Mouse (Mus musculus): ENCODE results near the gene Rassf8. TPM values are rescaled to one million over a fixed set of nuclear protein-coding genes. Genes with fewer than 3 reads are reported as not detected.
A peak's percentile ranks its signal among the peaks of the same experiment; 100 is the strongest.

Rassf8 gene
- polyA plus RNA-seq, 1 experiment from 2014 or later = 4.7 TPM

DNA sequence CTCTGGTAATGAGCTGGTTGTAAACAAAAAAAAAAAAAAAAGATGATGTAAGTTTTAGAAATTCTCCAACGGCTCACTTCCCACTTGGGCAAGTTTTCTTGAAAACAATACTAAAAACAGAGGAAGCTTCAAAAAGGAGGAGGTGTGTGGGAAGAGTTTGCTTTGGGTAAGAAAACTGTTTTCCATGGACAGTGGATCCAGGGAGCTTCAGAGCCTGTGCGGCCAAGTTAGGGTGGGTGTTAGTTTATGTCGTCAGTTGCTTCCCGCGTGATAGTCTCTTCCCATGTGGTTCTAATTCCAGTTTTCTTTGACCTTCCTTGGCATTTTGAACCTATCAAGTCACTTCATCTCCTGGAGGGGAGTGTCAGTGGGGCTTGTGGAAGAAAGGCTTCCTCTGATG lies 21.1 kb downstream of the Rassf8 start:
- WGBS = 77% methylated on average over 5 of the region's 5 CpGs
- Histone ChIP-seq H3K27ac (no peak overlapping the region), H3K4me2 (replicated peaks) (no peak overlapping the region), H3K9me3 (no peaks in the 10 kb centered on the region), H3K4me3 (replicated peaks) (no peak overlapping the region), H3K27me3 (replicated peaks) (no peaks in the 10 kb centered on the region), H3K36me3 (no peaks in the 10 kb centered on the region), H3K9ac (no peak overlapping the region), H3K4me1 (replicated peaks) (0 out of 2 replicates have a peak, but pooled peaks cover 6% of the 10 kb centered on the region)
- no peak for ATAC-seq

DNA sequence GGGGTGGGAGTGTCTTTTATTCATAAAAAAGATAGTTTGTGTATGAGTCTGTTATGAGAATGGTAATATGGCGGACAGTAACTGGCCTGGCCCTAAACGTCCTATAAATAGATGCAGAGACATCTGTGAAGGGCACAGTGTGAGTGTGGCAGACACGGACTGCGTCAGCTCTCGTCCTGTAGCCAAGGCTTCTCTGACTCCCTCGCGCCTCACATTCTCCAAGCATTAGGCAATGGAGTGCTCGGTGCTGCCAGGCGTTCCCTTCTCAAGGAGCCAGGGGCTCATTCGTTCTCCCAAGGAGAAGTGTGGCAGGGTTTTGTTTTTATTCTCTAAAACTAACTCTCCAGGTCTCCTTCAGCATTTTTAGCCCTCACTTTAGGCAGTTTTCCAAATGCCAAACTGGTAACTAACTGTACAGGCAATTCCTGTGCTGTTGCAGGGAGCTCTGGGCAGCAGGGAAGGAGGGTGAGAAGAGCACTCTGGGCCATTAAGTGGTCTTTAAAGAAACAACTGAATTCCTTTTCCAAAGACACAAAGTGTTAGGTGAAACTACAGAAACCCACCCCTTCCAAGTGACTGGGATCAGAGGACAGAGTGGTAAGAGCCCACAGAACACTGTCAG lies 22.2 kb downstream of the Rassf8 start:
- Histone ChIP-seq H3K4me3 (replicated peaks) (no peak overlapping the region), H3K27ac (peak overlapping the region; percentile 9; the same call in 1 of the 2 replicates), H3K36me3 (no peaks in the 10 kb centered on the region), H3K4me2 (replicated peaks) (no peak overlapping the region), H3K4me1 (replicated peaks) (0 out of 2 replicates have a peak, but pooled peaks cover 6% of the 10 kb centered on the region), H3K9ac (no peak overlapping the region), H3K9me3 (no peaks in the 10 kb centered on the region), H3K27me3 (replicated peaks) (no peaks in the 10 kb centered on the region)
- ATAC-seq = peak; percentile 76
- WGBS = 40% methylated on average over 10 of the region's 10 CpGs

DNA sequence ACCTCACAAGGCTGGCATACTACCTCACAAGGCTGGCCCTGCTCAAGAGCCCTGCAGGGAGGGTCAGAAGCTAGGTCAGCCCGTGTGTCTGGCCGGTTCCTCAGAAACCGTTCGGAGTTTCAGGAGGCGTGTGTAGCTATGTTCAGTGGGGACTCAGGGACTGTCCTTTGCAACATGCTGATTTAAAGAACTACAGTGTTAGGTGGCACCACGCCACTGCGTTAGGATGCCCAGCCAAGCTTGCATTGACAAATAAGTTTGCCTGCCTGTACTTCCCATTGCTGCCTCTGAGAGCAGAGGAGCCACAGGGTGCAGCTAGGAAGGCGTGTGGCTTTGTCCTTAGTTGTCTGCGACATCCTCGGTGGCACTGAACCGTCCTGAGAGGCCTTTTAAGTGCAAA lies 23.3 kb downstream of the Rassf8 start:
- Histone ChIP-seq H3K9ac (no peak overlapping the region), H3K4me1 (replicated peaks) (0 out of 2 replicates have a peak, but pooled peaks cover 6% of the 10 kb centered on the region), H3K4me3 (replicated peaks) (no peak overlapping the region), H3K9me3 (no peaks in the 10 kb centered on the region), H3K27ac (no peak overlapping the region), H3K36me3 (no peaks in the 10 kb centered on the region), H3K27me3 (replicated peaks) (no peaks in the 10 kb centered on the region), H3K4me2 (replicated peaks) (no peak overlapping the region)
- 84% methylated on average over 11 of the region's 11 CpGs for WGBS
- 0 out of 2 replicates have a peak, but pooled peaks have one; percentile 37 for ATAC-seq

DNA sequence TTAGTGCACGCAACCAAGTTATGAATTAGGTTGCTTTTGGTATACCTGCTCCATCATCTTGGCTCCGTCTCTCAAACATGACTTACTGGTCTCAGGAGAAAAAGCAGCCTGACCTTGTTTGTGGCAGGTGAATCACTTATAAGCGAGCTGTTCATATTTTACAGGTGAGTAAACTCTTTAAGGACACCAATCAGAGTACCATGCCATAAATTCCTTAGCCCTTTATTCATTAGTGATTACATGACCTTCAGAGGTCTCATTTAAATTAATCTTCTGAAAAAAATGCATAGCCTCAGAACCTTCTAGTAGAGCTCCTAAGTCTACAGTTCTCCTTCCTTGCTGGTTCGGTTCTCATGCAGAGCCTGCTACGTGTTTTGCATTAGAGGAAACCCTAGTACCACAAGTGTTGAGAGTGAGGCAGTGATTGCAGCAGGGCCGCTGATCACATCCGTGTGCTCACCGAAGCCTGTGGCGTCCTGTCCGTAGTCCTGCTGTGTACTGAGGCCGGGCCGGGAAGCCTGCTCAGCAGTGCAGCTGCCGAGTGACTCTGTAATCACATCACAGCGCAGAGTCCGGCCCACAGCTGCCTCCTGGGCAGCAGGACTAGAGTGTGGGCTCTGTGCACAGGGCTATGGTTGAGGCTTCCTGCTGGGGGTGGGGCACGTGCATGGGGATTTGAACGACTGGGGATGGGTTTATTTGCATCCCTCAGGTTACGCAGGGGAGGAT lies 23.9 kb downstream of the Rassf8 start:
- Histone ChIP-seq H3K4me3 (replicated peaks) (no peak overlapping the region), H3K27ac (no peak overlapping the region), H3K27me3 (replicated peaks) (no peaks in the 10 kb centered on the region), H3K4me1 (replicated peaks) (0 out of 2 replicates have a peak, but pooled peaks cover 6% of the 10 kb centered on the region), H3K9me3 (no peaks in the 10 kb centered on the region), H3K9ac (no peak overlapping the region), H3K36me3 (no peaks in the 10 kb centered on the region), H3K4me2 (replicated peaks) (no peak overlapping the region; the same call in 1 of the 2 replicates)
- ATAC-seq = peak; percentile 59
- 45% methylated on average over 18 of the region's 18 CpGs for WGBS

DNA sequence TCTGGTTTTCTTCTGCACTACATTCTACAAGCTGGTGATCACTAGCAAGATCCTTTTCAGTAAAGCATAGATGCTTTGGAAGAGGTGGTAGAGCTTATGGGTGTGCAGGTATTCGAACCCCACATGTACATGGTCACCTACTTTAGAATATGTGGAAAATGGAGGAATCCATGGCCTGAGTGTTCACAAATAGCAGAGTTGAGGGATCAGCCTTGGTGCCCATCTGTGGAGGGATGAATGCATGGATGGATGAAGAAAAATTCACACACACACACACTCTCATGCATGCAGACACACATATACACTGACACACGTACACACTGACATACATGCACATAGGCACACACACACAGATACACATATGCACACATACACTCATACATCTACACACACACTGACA lies 27.9 kb downstream of the Rassf8 start:
- no peak overlapping the region for H3K9ac ChIP-seq
- H3K4me2 ChIP-seq (replicated peaks) = no peak overlapping the region
- no peak overlapping the region for H3K27ac ChIP-seq
- no peaks in the 10 kb centered on the region for H3K9me3 ChIP-seq
- H3K4me3 ChIP-seq (replicated peaks) = no peak overlapping the region
- WGBS = 96% methylated on average over 2 of the region's 2 CpGs
- 0 out of 2 replicates have a peak, but pooled peaks cover 4% of the 10 kb centered on the region for H3K4me1 ChIP-seq (replicated peaks)
- no peaks in the 10 kb centered on the region for H3K36me3 ChIP-seq
- no peak for ATAC-seq
- no peaks in the 10 kb centered on the region for H3K27me3 ChIP-seq (replicated peaks)

DNA sequence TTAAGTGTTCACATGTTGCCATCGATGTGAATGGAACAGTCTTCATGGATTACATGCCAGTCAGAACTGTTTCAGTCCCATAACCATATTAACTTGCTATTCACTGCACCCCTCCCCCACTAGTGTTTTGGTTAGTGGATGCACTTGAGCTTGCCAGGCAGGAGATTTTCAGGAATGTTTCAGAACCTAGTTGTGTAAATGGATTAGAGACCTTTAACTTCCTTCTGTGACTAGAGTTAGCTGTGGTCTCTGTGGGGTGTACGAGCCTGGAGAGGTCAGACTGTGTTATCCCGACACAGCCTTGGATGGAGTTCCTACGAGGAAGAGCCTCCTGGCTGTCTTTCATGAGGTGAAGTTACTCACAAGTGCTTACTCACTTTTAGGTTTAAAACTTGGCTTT lies 29.7 kb downstream of the Rassf8 start:
- no peak overlapping the region for H3K4me2 ChIP-seq (replicated peaks)
- H3K36me3 ChIP-seq = no peaks in the 10 kb centered on the region
- H3K9ac ChIP-seq = no peak overlapping the region
- H3K27me3 ChIP-seq (replicated peaks) = no peaks in the 10 kb centered on the region
- no peak overlapping the region for H3K27ac ChIP-seq
- H3K4me1 ChIP-seq (replicated peaks) = no peaks in the 10 kb centered on the region
- no peak for ATAC-seq
- WGBS = 82% methylated on average over 4 of the region's 4 CpGs
- H3K9me3 ChIP-seq = no peaks in the 10 kb centered on the region
- H3K4me3 ChIP-seq (replicated peaks) = no peak overlapping the region

DNA sequence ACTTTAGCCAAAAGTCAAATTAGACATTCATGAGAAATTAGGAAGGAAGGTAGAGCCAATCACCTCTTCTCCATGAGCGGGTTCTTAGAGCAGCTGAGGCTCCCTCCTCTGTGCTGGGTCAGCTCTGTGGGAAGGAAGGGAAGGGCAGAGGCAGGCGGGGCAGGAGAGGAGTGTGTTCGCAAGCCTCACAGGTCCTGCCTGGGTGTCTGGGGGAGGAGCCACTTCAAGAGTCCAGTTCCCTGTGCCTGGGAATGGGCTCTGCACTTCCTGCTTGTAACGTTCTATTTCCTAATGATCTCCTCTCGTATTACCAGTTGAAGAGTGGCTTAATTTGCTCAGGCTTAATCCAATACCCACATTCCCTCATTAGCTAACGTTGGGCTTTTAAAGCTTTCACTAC lies 32.8 kb downstream of the Rassf8 start:
- Histone ChIP-seq H3K9ac (no peak overlapping the region), H3K27ac (no peak overlapping the region), H3K9me3 (no peaks in the 10 kb centered on the region), H3K36me3 (no peaks in the 10 kb centered on the region), H3K4me2 (replicated peaks) (no peak overlapping the region), H3K4me1 (replicated peaks) (no peaks in the 10 kb centered on the region), H3K4me3 (replicated peaks) (no peak overlapping the region), H3K27me3 (replicated peaks) (no peaks in the 10 kb centered on the region)
- peak; percentile 94 for ATAC-seq
- 15% methylated on average over 6 of the region's 6 CpGs for WGBS

DNA sequence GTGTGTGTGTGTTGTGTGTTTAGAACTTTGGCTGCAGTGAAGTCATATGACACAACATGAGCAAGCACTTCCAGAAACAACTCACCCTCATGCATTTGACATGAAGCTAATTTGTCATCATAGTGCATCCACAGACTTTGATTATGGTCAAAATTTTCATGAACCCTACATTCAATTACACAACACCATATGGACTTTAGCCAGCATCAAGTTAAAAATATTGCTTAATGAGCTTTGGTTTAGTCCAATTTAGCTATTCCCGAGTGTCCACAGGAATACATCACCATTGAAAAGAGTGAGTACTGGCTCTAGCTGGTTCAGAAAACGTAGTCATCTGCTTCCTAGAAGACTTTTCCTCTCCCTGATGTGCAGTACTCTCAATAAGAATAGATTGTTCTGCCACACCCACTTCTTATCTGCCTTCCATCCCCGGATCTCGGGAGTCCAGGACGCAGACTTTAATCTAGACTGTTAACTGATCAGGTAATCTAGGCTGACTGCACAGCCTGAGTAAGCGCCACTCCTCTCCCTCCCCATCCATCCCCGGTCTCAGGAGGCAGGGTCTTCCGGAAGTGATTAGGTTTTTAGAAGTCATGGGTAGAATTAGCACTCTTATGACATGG lies 33.7 kb downstream of the Rassf8 start:
- no peaks in the 10 kb centered on the region for H3K4me1 ChIP-seq (replicated peaks)
- no peak overlapping the region for H3K4me3 ChIP-seq (replicated peaks)
- no peak overlapping the region for H3K9ac ChIP-seq
- H3K9me3 ChIP-seq = no peaks in the 10 kb centered on the region
- H3K4me2 ChIP-seq (replicated peaks) = no peak overlapping the region
- H3K27me3 ChIP-seq (replicated peaks) = no peaks in the 10 kb centered on the region
- no peaks in the 10 kb centered on the region for H3K36me3 ChIP-seq
- ATAC-seq = peak; percentile 55; the same call in 1 of the 2 replicates
- H3K27ac ChIP-seq = no peak overlapping the region
- 58% methylated on average over 8 of the region's 8 CpGs for WGBS

DNA sequence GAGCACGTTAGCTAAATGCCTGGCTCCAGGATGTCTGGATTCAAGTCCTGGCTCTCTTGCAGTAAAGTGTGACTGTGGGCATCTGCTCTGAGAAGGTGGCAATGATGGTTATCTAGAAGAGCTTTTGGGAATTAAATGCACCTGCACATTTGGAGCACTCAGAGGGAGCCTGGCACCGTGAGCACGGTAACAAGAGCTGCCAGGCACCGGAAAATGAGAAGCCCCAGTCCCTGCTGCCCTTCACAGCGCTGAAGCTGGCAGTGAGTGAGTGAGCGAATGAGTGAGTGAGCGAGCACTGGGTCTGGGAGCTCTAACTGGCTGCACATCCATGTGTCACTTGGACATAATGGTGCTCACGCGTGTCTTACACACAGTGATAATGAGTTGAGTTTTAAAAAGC lies 34.7 kb downstream of the Rassf8 start:
- Histone ChIP-seq H3K9me3 (no peaks in the 10 kb centered on the region), H3K9ac (no peak overlapping the region), H3K4me1 (replicated peaks) (no peaks in the 10 kb centered on the region), H3K27ac (no peak overlapping the region), H3K36me3 (no peaks in the 10 kb centered on the region), H3K4me2 (replicated peaks) (no peak overlapping the region), H3K27me3 (replicated peaks) (no peaks in the 10 kb centered on the region), H3K4me3 (replicated peaks) (no peak overlapping the region)
- 89% methylated on average over 9 of the region's 9 CpGs for WGBS
- ATAC-seq = no peak

DNA sequence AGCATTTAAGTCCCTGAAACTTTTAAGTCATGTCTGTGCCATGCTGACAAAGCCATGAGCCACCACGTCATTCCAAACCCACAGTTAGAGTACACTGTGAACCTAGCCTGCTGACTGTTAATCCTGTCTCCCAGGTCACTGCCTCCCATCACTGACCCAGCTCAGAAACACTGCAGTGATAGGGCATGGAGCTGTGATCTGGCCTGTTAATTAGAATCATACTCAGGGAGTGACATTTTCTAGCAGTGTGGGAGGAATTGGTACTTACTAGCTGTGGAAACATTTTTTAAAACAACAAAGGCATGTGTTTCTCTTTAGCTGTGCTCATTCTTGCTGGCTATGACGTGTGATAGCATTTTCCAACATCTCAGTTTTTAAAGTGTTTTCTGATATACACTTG lies 35.4 kb downstream of the Rassf8 start:
- WGBS = 82% methylated on average over 2 of the region's 2 CpGs
- ATAC-seq = no peak

DNA sequence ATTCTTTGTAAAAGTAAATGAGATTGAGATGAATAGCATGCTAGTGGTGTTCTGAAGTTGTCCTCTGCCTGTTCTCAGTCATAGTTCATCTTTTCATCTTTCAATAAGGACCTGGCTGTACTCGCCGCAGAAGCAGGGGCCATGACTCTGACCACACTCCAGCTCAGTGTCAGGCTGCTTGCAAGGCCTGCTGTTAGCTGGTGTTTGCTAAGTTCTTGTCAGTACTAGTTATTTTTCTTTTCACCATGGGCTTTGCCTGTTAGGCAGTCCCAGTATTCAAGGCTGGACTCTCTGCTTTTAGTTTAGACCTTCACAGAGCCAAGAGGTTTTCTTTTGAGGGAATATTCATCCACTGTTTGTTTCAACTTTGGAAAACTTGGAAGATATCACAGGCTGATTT lies 40.8 kb downstream of the Rassf8 start:
- no peaks in the 10 kb centered on the region for H3K27me3 ChIP-seq (replicated peaks)
- no peak for ATAC-seq
- H3K9ac ChIP-seq = no peak overlapping the region
- no peak overlapping the region for H3K4me3 ChIP-seq (replicated peaks)
- no peaks in the 10 kb centered on the region for H3K4me1 ChIP-seq (replicated peaks)
- no peak overlapping the region for H3K4me2 ChIP-seq (replicated peaks)
- H3K27ac ChIP-seq = no peak overlapping the region
- H3K36me3 ChIP-seq = no peaks in the 10 kb centered on the region
- no peaks in the 10 kb centered on the region for H3K9me3 ChIP-seq
- 85% methylated on average over 2 of the region's 2 CpGs for WGBS

More for the DNA sequence above, 35.4 kb downstream of the Rassf8 start:
- Histone ChIP-seq H3K36me3 (no peaks in the 10 kb centered on the region), H3K9ac (no peak overlapping the region), H3K27ac (no peak overlapping the region), H3K4me1 (replicated peaks) (no peaks in the 10 kb centered on the region), H3K4me2 (replicated peaks) (no peak overlapping the region), H3K4me3 (replicated peaks) (no peak overlapping the region), H3K9me3 (no peaks in the 10 kb centered on the region), H3K27me3 (replicated peaks) (no peaks in the 10 kb centered on the region)

DNA sequence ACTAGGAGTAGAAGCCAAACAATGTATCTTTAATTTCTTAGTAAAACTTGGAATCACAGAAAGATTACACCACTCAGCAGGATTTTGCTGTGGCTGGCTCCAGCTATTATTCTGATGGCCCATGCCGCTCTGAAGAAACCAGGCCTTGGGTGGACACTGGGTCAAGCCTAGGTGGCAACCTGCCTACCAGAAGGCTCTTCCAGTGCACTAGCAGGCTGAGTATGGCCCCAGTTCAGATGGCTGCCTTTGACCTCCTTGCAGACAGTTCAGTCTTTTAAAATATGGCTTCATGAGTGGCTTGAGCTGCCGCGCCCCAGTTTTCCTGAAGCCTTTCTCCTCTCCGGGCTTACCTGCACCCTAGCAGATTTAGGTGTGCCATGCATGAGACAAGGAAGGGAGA lies 43.2 kb downstream of the Rassf8 start:
- Histone ChIP-seq H3K27ac (no peak overlapping the region), H3K4me1 (replicated peaks) (no peaks in the 10 kb centered on the region), H3K9me3 (no peaks in the 10 kb centered on the region), H3K36me3 (no peaks in the 10 kb centered on the region), H3K9ac (no peak overlapping the region), H3K4me3 (replicated peaks) (no peak overlapping the region), H3K4me2 (replicated peaks) (no peak overlapping the region), H3K27me3 (replicated peaks) (no peaks in the 10 kb centered on the region)
- WGBS = 97% methylated on average over 4 of the region's 4 CpGs
- ATAC-seq = no peak
